Mouse (Mus musculus) stomach, postnatal 0 days (tissue): ENCODE results near the gene Gm12253. TPM values are rescaled to one million over a fixed set of nuclear protein-coding genes. Genes with fewer than 3 reads are reported as not detected.

Experiments
- ATAC-seq: fragments of 200-750 bp; cut with Nextera tagmentation; 2 replicates; pipeline ENCODE4 v1.8.0; 2017; ENCODE audit not compliant: low FRiP score, low TSS enrichment
- DNase-seq: peaks from one replicate; pipeline ENCODE4 v3.0.0-alpha.2; 2016; ENCODE audit warnings: low spot score
- H3K27ac ChIP-seq: fragments of 300-500 bp; sonication (generic); replicated peaks from 2 replicates; pipeline ENCODE4 v1.5.1; 2014; ENCODE audit warnings: mild to moderate bottlenecking, control low read depth
- H3K27me3 ChIP-seq: fragments of 300-500 bp; sonication (generic); 2 replicates; pipeline ENCODE4 v1.6.1; 2014; ENCODE audit warnings: low read length; ENCODE audit not compliant: control insufficient read depth, insufficient read depth
- H3K36me3 ChIP-seq: fragments of 300-500 bp; sonication (generic); 2 replicates; pipeline ENCODE4 v1.6.1; 2014; ENCODE audit warnings: low read length, mixed read lengths; ENCODE audit not compliant: control insufficient read depth, insufficient read depth
- H3K4me1 ChIP-seq: fragments of 300-500 bp; sonication (generic); replicated peaks from 2 replicates; pipeline ENCODE4 v1.6.1; 2014; ENCODE audit warnings: antibody characterized with exemption; ENCODE audit not compliant: control insufficient read depth, insufficient read depth
- H3K4me2 ChIP-seq: fragments of 300-500 bp; sonication (generic); replicated peaks from 2 replicates; pipeline ENCODE4 v1.6.1; 2014; ENCODE audit warnings: low read depth, mild to moderate bottlenecking, control low read depth, moderate library complexity
- H3K4me3 ChIP-seq: fragments of 300-500 bp; sonication (generic); 2 replicates; pipeline ENCODE4 v1.5.1; 2014; ENCODE audit warnings: low read depth, low read length, control low read depth
- H3K9ac ChIP-seq: fragments of 300-500 bp; sonication (generic); 2 replicates; pipeline ENCODE4 v1.6.1; 2014; ENCODE audit warnings: mild to moderate bottlenecking, low read length, control low read depth, mixed read lengths
- H3K9me3 ChIP-seq: fragments of 300-500 bp; sonication (generic); 2 replicates; pipeline ENCODE4 v1.6.1; 2016; ENCODE audit warnings: low read length; ENCODE audit not compliant: control insufficient read depth
- CTCF ChIP-seq: IDR thresholded peaks from 2 replicates; pipeline ENCODE4 v1.5.1; 2016; ENCODE audit warnings: antibody characterized with exemption, low read depth, mild to moderate bottlenecking, moderate library complexity
- EP300 ChIP-seq: optimal IDR thresholded peaks from 2 replicates; pipeline ENCODE3; 2016; ENCODE audit warnings: antibody characterized with exemption
- WGBS: fragments of 180-500 bp; shearing (Covaris S2); extraction: QIAGEN DNeasy Blood & Tissue Kit; methylation state at CpG from one replicate; pipeline ENCODE4 v1.1.7; 2014; 5-methylcytosine and 5-hydroxymethylcytosine counted together
- polyA plus RNA-seq: library from polyadenylated mRNA; unstranded; fragments of >200 nt; fragmentation: Nextera tagmentation; extraction: Ambion mirVana; gene quantifications from 2 replicates; pipeline ENCODE4 v1.2.1, GENCODE M21; 2015

The Gm12253 gene
- polyA plus RNA-seq, 1 experiment from 2014 or later, result not detected

DNA sequence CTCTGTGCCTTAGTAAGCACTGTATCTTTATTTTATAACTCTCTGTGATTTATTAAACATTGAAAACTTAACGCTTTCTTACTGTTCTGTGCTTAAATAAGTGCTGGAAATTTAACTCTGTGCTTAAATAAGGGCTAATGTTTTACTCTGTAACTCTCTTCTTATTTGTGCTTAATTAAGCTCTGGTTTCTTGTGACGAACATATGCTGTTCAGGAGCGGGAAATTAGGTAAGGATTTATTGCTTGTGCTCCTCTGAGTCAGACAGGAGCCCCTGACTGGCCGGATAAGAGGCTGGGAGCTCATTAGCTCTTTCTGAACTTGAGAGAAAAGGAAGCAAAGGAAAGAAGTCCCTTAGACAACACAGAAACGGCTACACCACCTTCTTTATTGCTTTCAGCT lies 5.5 kb downstream of the Gm12253 start:
- Histone ChIP-seq H3K36me3 (no peaks in the 10 kb centered on the region), H3K4me2 (no peak overlapping the region), H3K4me1 (no peaks in the 10 kb centered on the region), H3K27me3 (no peaks in the 10 kb centered on the region), H3K9me3 (no peaks in the 10 kb centered on the region), H3K27ac (no peak overlapping the region), H3K4me3 (no peak overlapping the region), H3K9ac (no peak overlapping the region)
- no peak for DNase-seq
- no peak for ATAC-seq
- 36% methylated on average over 5 of the region's 5 CpGs for WGBS
- TF ChIP-seq CTCF (no peak), EP300 (no peak)

DNA sequence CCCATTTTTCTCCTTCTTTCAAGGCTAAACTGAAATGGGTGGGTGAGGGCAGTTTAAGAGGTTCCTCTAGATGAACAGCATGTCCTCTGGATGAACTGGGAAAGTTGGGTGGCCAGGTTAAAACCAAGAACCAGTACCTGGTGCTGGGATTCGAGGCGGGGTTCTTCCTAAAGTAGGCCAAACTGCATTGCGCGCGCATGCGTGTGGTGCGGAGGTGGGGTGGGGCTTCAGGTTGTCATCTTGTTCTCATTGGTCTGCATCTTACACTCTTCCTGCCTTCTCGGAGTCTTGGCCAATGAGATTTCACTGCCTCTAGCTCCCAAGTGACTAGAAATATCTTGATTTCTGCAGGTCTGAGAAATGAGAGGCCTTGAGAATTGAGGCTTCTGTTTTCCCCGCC lies 20.4 kb downstream of the Gm12253 start, which contains the start of gene Lypd9:
Gene Lypd9, minus strand, starts transcription at position 165 of the 400 bp plus-strand sequence.
- no peaks in the 10 kb centered on the region for H3K36me3 ChIP-seq
- H3K27ac ChIP-seq, result no peak within 1 kb of the TSS
- H3K4me2 ChIP-seq, result no peak within 1 kb of the TSS
- H3K9me3 ChIP-seq, result no peaks in the 10 kb centered on the region
- H3K27me3 ChIP-seq, result no peaks in the 10 kb centered on the region
- no peak for TF ChIP-seq EP300
- no peak for TF ChIP-seq CTCF
- H3K9ac ChIP-seq, result no peak within 1 kb of the TSS
- no peaks in the 10 kb centered on the region for H3K4me1 ChIP-seq
- no peak within 1 kb of the TSS for H3K4me3 ChIP-seq
- DNase-seq (no peak), ATAC-seq (no peak)
- WGBS, result 93% methylated on average over 9 of the region's 9 CpGs

DNA sequence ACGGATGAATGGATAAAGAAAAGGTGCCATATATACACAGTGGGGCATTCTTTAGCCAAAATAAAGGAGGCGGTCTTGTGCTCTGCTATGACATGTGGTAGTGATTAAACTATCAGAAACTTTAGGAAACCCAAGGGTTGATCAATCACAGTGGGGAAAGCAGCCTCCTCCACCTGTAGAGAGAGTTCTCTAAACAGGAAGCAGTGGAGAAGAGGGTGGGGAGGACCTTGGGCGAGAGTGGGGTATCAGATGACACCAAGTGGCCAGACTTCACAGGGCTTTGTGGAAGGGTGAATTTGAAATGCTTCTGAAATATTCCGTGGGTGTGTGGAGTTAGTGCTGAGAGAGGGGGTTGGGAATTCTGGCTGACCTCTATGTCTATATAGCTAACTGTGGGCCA lies 21.2 kb downstream of the Gm12253 start:
- ATAC-seq (no peak), DNase-seq (no peak)
- no peaks in the 10 kb centered on the region for H3K27me3 ChIP-seq
- TF ChIP-seq CTCF (no peak), EP300 (no peak)
- H3K9me3 ChIP-seq, result no peaks in the 10 kb centered on the region
- H3K27ac ChIP-seq, result no peak overlapping the region
- no peak overlapping the region for H3K4me3 ChIP-seq
- no peaks in the 10 kb centered on the region for H3K4me1 ChIP-seq
- no peak overlapping the region for H3K9ac ChIP-seq
- WGBS, result 45% methylated on average over 4 of the region's 4 CpGs
- no peaks in the 10 kb centered on the region for H3K36me3 ChIP-seq
- no peak overlapping the region for H3K4me2 ChIP-seq

DNA sequence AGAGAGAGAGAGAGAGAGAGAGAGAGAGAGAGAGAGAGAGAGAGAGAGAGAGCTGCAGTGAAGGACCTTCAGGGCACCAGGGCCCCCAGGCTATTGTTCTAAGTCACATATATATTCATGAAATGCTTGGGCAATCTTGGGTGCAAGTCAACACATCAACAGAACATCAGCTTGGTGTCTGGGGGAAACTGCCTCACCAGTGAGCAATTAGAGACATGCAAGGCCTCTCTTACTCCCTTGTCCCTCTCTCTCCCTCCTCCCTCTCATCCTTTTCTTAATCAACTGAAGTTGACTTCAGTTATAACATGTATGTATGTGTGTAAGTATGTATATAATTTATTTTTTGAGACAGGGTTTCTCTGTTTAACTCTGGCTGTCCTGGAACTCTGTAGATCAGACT lies 29.8 kb downstream of the Gm12253 start, which contains the start of gene Olfr30:
Gene Olfr30, minus strand, starts transcription at position 101 of the 400 bp plus-strand sequence.
- Histone ChIP-seq H3K9ac (no peak within 1 kb of the TSS), H3K4me1 (no peaks in the 10 kb centered on the region), H3K4me2 (no peak within 1 kb of the TSS), H3K27me3 (no peaks in the 10 kb centered on the region), H3K27ac (no peak within 1 kb of the TSS), H3K36me3 (no peaks in the 10 kb centered on the region), H3K9me3 (no peaks in the 10 kb centered on the region), H3K4me3 (no peak within 1 kb of the TSS)
- TF ChIP-seq EP300 (no peak), CTCF (no peak)
- DNase-seq (no peak), ATAC-seq (no peak)

Other genes with a start within 250 kb of the Gm12253 start
- 4.1 and 4.7 TPM in 2 replicates for gene Igtp, start 233.0 kb upstream of the Gm12253 start, polyA plus RNA-seq
- gene Irgm2, start 232.9 kb upstream of the Gm12253 start, polyA plus RNA-seq, result 3.8 and 3.9 TPM in 2 replicates
- 0.49 and 0.50 TPM in 2 replicates for gene 4930438A08Rik, start 157.8 kb upstream of the Gm12253 start, polyA plus RNA-seq
- 13.7 and 14.8 TPM in 2 replicates for gene Zfp692, start 125.5 kb upstream of the Gm12253 start, polyA plus RNA-seq
- 76.0 and 78.4 TPM in 2 replicates for gene Zfp672, start 102.2 kb upstream of the Gm12253 start, polyA plus RNA-seq
- 33.6 and 34.1 TPM in 2 replicates for gene Sh3bp5l, start 101.8 kb upstream of the Gm12253 start, polyA plus RNA-seq
- gene Lypd8, start 53.5 kb upstream of the Gm12253 start, polyA plus RNA-seq, result 1,014 and 1,152 TPM in 2 replicates
- 1.6 and 3.3 TPM in 2 replicates for gene 1810065E05Rik, start 11.4 kb upstream of the Gm12253 start, polyA plus RNA-seq
- gene Lypd9, start 20.4 kb downstream of the Gm12253 start, polyA plus RNA-seq, result not detected in 2 replicates
- gene Olfr30, start 29.7 kb downstream of the Gm12253 start, polyA plus RNA-seq, result not detected in 2 replicates
- not detected in 2 replicates for gene Olfr332, start 60.0 kb downstream of the Gm12253 start, polyA plus RNA-seq
- not detected in 2 replicates for gene Olfr331, start 70.0 kb downstream of the Gm12253 start, polyA plus RNA-seq
- gene Olfr330, start 102.3 kb downstream of the Gm12253 start, polyA plus RNA-seq, result not detected in 2 replicates
- gene Olfr329-ps, start 113.9 kb downstream of the Gm12253 start, polyA plus RNA-seq, result not detected in 2 replicates
- 0.04 TPM in 1 of 2 replicates, not detected in the other for gene Olfr328, start 123.1 kb downstream of the Gm12253 start, polyA plus RNA-seq
- not detected in 2 replicates for gene Olfr224, start 138.0 kb downstream of the Gm12253 start, polyA plus RNA-seq
- gene Olfr325, start 145.2 kb downstream of the Gm12253 start, polyA plus RNA-seq, result not detected in 2 replicates
- not detected in 2 replicates for gene Olfr324, start 162.6 kb downstream of the Gm12253 start, polyA plus RNA-seq
- 1,000 and 1,066 TPM in 2 replicates for gene 2210407C18Rik, start 183.5 kb downstream of the Gm12253 start, polyA plus RNA-seq
- gene Olfr323, start 197.9 kb downstream of the Gm12253 start, polyA plus RNA-seq, result 0.29 and 0.46 TPM in 2 replicates
- gene Trim58, start 207.9 kb downstream of the Gm12253 start, polyA plus RNA-seq, result 1.5 and 1.9 TPM in 2 replicates
- gene Olfr322, start 226.2 kb downstream of the Gm12253 start, polyA plus RNA-seq, result not detected in 2 replicates
- not detected in 2 replicates for gene Olfr320, start 248.5 kb downstream of the Gm12253 start, polyA plus RNA-seq